Mouse (Mus musculus) left cerebral cortex, adult 18-20 months (tissue): Measurements from ENCODE around the gene Mrpl1. TPM values are rescaled to one million over a fixed set of nuclear protein-coding genes. Genes with fewer than 3 reads are reported as not detected.

Source experiments
- DNase-seq, 2 experiments: peaks; one replicate each; pipeline ENCODE4 v3.0.0; 2021 to 2022; ENCODE audit warnings: low spot score in 2 of 2, mixed read lengths in 1 of 2
- long read RNA-seq, 2 experiments: library from polyadenylated mRNA; stranded (forward); transcript quantifications; one replicate each; pipeline ENCODE4 v2.0.0; 2021
- total RNA-seq, 2 experiments: library from RNA; stranded (reverse); gene quantifications; 2 replicates each; pipeline ENCODE4 v1.2.3; 2021

Gene Mrpl1
- 10 to 100 TPM; 14.4 TPM for total RNA-seq
- long read RNA-seq, experiment 1, transcript Mrpl1-201 (9 exons, 3,431 nt), result major isoform, 15 of 20 reads
- long read RNA-seq, experiment 1, partial matches to known transcripts, result 2 of 20 reads
- long read RNA-seq, experiment 1, other reads (novel, unspliced or antisense), result 3 of 20 reads
- long read RNA-seq, experiment 2, transcript Mrpl1-201 (9 exons, 3,431 nt), result major isoform, 20 of 25 reads
- long read RNA-seq, experiment 2, partial matches to known transcripts, result 1 of 25 reads
- long read RNA-seq, experiment 2, other reads (novel, unspliced or antisense), result 4 of 25 reads

DNA sequence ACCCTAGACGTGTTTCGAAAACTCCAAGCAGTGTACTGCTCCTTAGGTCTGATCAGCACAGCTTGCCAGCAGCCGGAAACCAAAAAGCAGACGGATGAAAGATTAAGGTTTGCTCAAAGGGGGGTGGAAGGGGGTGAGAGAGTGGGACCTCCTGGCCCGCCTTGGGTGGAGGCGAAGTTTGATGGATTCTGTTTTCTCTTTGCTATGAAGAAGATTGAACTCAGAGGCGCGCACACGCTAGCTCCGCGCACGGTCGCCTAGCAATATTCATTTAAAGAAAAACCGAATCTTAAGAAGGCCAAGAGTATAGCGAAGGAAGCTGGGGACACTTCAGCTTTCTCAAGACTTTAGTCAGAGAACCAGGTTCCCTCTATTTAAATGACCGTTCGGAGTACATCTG lies at the start of gene Mrpl1:
Gene Mrpl1 (plus strand): TSS at position 35 of the 400 bp plus-strand sequence.
- DNase-seq, result peak in 1 of 2 experiments; percentile 21

GRCm38 (mm10) chr5:96160467-96161262 lies 48.6 kb upstream of the Mrpl1 start:
- DNase-seq, result peak in 1 of 2 experiments; percentile 17

- DNase-seq, result no peak
Observed at GRCm38 (mm10) chr5:96161263-96161577, 48.1 kb upstream of the Mrpl1 start.

GRCm38 (mm10) chr5:96161578-96162398 lies 47.5 kb upstream of the Mrpl1 start:
- peak; percentile 47 to 67 for DNase-seq

DNA sequence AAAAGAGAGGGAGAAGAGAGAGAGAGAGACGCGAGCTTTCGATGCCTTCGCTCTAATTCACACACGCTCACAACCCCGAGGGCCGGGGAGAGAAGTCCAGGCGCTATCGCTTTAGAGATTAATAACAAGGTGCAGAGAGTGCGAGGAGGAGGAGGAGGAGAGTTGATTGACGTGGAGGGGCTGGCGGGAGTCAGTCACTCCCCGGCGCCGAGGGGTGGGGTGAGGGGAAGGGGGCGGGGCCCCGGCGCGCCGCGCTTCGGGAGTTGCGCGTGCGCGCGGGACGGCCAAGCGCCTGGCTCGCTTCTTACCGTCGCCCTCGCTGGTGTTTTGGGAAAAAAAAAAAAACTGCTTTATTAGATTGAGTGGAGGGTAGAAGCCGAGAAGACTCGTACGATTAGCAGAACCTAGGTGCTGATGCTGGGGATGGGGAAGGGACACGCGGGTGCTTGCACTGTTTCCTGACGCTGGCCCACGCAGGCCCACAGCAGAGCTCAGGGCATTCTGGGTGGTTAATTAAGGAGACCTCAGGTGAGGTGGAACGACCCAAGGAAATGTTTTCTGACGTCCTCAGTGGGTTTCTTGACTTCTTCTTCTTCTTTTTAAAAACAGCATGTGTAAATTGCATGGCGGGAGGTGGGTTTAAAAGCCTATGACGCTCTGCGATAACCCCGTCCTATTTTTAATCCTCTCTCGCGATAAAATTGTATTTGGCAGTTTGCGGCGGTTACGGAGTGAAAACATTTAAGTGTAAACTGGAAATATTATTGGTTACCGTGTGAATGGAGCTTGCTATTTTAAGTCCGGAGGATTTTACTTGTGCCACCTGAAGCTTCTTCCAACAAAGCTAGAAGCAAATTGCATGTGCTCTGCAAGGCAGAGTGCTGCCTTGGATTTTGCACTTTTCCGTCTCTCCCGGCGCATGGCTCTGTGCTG lies 46.6 kb upstream of the Mrpl1 start:
- peak; percentile 70 to 79 for DNase-seq

DNA sequence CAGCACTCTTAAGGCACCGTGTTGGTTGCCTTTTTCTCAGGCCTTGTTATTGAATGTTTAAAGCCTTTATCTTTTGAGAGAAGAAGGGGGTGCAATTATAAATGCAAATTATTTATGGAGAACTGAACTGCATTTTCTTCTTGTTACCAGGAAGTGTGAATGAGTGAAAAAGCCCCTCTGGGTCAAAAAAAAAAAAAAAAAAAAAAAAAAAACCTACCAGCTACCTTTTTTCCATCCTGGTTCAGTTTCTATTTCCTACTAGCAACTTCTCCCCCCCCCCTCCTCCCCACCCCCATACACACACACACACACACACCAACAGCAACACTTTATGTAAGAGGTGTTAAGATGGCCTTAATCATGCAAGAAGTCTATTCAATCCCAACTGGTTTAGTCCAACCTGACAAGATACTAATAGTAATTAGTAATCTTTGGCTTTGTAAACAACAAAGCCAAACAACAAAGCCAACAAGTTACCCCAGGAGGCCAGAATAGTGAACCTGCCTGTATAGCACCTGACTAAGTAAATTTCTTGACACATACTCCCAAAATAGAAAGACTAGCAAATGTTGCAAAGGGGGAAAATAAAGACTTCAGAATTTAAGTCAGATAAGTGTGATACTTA lies 45.8 kb upstream of the Mrpl1 start:
- no peak for DNase-seq

GRCm38 (mm10) chr5:96164021-96164411 lies 45.3 kb upstream of the Mrpl1 start, which contains the start of gene Cnot6l:
Gene Cnot6l (minus strand): TSS chr5:96164171.
- DNase-seq, result no peak

DNA sequence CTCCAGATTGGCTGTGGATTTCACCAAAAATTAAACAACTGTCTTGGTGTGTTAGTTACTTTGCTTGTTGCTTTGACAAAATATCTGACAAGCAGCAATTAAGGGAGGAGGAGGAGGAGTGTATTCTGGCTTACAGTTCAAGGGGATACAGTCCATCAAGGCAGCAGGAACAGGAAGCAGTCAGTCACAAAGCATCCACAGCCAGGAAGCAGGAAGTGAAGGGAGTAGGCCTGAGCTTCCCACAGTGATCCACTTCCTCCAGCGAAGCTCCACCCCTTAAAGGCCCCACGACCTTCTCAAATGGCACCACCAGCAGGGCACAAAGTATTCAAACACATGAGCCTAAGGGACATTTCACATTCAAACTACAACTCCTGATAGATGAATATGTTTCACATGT lies 42.5 kb upstream of the Mrpl1 start:
- no peak for DNase-seq

- no peak for DNase-seq
Observed at GRCm38 (mm10) chr5:96170443-96170842, 38.9 kb upstream of the Mrpl1 start.

DNA sequence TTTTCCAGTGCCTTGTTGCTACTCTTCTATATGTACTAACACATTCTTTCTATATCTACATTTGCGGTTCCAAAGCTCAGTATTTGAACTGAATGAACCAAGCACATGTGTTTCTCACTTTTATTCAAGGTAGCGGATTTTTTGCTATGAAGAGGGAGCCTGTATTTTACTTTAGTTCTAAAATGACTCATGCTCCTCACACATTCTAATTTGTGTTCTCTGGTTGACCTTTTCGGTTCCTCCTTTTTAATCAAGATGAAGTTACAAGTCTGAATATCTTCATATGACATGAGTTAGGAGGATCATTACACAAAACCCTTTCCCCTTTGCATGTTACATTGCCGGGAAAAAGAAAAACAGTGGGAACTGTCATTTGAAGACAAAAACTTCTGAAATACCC lies 37.5 kb upstream of the Mrpl1 start:
- DNase-seq, result no peak

DNA sequence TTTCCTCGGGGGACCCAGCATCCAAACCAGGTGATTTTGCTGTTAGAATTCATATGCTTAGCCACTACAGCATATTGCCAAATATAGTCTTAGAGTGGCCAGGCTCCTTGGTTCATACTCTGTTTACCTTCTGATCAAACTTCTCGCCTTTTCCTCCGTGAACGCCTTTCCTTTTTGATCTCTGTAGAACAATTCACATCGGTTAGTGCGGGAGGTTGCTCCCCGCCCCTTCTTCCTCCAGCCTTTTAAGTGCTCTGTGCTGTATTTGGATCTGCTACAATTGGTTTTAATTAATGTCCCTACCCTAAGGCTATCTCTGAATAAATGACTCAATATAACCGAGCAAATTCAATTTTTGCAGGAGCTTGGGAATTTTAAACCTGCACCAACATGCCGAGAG lies 33.2 kb upstream of the Mrpl1 start:
- DNase-seq, result no peak

GRCm38 (mm10) chr5:96176879-96177358 lies 32.4 kb upstream of the Mrpl1 start:
- DNase-seq, result no peak

- no peak for DNase-seq
Observed at GRCm38 (mm10) chr5:96183211-96183610, 26.1 kb upstream of the Mrpl1 start.

DNA sequence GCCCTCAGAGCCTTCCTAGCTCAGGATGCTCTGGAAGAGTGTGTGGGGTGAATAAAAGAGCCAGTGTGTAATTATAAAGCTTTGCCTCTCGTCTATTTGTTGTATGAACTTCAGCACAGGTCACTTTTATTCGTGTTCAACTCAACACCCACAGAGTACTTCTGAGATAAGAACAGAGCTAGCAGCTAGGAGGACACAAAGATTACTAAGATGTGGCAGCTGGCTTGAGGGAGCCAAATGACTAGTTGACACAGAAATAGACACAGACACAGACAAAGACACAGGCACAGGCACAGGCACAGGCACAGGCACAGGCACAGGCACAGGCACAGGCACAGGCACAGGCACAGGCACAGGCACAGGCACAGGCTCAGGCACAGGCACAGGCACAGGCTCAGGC lies 25.3 kb upstream of the Mrpl1 start:
- no peak for DNase-seq

- no peak for DNase-seq
Observed at GRCm38 (mm10) chr5:96189761-96190160, 19.5 kb upstream of the Mrpl1 start.

DNA sequence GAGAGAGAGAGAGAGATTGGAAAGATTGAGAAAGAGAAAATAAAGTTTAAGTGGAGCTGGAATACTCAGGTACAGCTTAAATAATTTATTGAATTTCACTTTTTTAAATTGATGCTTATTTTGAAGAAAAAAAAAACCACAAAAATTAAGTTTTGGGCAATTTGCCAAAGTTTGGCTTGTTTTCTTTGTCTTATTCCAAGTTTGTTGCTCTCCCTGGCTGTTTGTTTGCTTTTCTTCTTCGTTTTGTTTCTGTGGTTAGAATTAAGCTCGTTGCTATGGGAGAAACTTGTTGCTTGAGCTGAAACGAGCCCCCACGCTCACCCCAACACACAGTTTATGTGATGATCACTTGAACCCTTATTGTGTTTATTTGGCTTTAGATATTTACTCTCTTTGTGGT lies 18.0 kb upstream of the Mrpl1 start:
- DNase-seq, result no peak

DNA sequence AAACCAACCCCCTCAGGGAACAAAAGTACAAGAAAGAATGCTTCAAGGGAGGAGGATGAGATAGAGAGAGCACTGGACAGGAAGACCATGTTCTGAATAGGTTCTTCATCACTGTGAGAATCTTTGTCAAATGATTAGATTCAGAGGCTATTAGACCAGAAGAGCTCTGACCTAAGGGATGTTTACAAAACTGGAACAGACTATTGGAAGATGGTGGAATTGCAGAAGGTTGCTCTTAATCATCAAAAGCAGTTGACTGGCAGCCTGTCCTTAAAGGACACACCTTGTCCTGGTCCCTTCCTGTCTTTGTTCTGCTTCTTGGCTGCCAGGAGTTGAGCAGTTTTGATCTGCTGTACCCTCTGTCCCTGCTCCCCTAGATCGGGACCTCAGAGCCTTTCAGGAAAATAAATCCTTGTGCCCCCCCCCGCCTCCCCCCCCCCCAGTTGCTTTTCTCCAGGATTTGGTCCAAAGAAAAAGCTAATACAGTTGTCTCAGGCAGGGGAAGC lies 12.7 kb upstream of the Mrpl1 start:
- DNase-seq, result no peak

DNA sequence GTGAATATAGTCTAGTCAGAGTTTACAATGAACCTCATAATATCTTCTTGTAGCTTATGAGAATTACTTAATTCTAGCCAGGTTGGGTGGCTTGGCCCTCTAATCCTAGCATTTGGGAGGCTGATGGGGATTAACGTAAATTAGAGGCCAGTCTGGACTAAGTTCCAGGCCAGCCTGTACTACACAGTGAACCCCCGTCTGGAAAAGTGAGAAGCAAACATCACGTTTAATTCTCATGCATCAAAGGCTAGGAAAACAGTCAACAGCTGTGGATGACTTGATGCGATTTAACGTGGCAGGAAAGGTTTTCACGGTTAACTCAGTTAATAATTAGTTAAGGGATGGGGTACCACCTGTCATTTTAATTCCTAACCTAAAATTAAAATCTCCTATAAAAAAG lies 11.0 kb upstream of the Mrpl1 start:
- DNase-seq, result no peak

DNA sequence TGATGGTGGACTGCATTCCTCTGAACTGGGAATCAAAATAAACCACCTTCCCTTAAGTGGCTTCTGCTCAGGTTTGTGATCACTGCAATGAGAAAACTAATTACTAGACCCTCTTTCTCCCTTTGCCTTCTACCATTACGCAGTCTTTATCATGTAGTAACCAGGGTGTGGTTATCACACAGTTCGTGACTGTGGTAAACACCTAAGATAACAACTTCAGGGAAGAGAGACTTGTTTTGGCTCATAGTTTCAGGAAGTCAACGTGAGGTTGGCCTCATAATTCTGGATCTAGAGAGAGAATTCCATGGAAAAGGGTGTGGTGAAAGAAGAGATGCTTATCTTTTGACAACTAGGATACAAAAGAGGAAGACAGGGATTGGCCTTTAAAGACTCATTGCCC lies 9.0 kb upstream of the Mrpl1 start:
- DNase-seq, result no peak
